Mouse (Mus musculus): ENCODE data around the gene Hmgcl. TPM values are rescaled to one million over a fixed set of nuclear protein-coding genes. Genes with fewer than 3 reads are reported as not detected.

The Hmgcl gene
- total RNA-seq, 1 experiment from 2014 or later = 67.9 TPM

Other genes with a start within 250 kb of the Hmgcl start
- not detected in 3 replicates for gene Il22ra1, start 218.3 kb upstream of the Hmgcl start, total RNA-seq (2017)
- gene Myom3, start 186.7 kb upstream of the Hmgcl start, total RNA-seq (2017) = not detected in 3 replicates
- 233 to 426 TPM (median 303 TPM) in 3 replicates for gene Srsf10, start 90.7 kb upstream of the Hmgcl start, total RNA-seq (2017)
- gene Pnrc2, start 72.6 kb upstream of the Hmgcl start, total RNA-seq (2017) = 342 to 380 TPM (median 364 TPM) in 3 replicates
- 12.0 to 23.7 TPM (median 19.9 TPM) in 3 replicates for gene Cnr2, start 51.1 kb upstream of the Hmgcl start, total RNA-seq (2017)
- gene Fuca1, start 25.7 kb upstream of the Hmgcl start, total RNA-seq (2017) = 180 to 259 TPM (median 226 TPM) in 3 replicates
- 1.5 to 3.7 TPM (median 2.7 TPM) in 3 replicates for gene Gale, start 17.3 kb downstream of the Hmgcl start, total RNA-seq (2017)
- gene Lypla2, start 26.2 kb downstream of the Hmgcl start, total RNA-seq (2017) = 28.2 to 39.4 TPM (median 36.0 TPM) in 3 replicates
- 33.5 to 49.4 TPM (median 35.4 TPM) in 3 replicates for gene Pithd1, start 40.8 kb downstream of the Hmgcl start, total RNA-seq (2017)
- gene Eloa, start 75.3 kb downstream of the Hmgcl start, total RNA-seq (2017) = 58.0 to 71.9 TPM (median 68.5 TPM) in 3 replicates
- 392 to 636 TPM (median 589 TPM) in 3 replicates for gene Rpl11, start 107.0 kb downstream of the Hmgcl start, total RNA-seq (2017)
- 4.9 to 16.7 TPM (median 8.5 TPM) in 3 replicates for gene Id3, start 197.0 kb downstream of the Hmgcl start, total RNA-seq (2017)
- 18.1 to 19.7 TPM (median 18.4 TPM) in 3 replicates for gene E2f2, start 225.9 kb downstream of the Hmgcl start, total RNA-seq (2017)